Mouse (Mus musculus) ovary, postnatal 14 days (tissue): ENCODE measurements around the gene Cldnd2.
"Not testable (repeated sequence)": the region's sequence is repeated elsewhere in the genome, so short reads cannot be mapped to it uniquely, and the experiment has no call there.

Experiments used
- DNase-seq: peaks from one replicate; pipeline ENCODE4 v3.0.0; 2022; ENCODE audit warnings: low spot score

The Cldnd2 gene

GRCm38 (mm10) chr7:43440482-43440881, at the start of gene Cldnd2:
Gene Cldnd2, plus strand, starts transcription at chr7:43440782.
- DNase-seq, result no peak

GRCm38 (mm10) chr7:43392349-43393121, 48.0 kb upstream of the Cldnd2 start:
- no peak for DNase-seq

- DNase-seq, result no peak
Observed at GRCm38 (mm10) chr7:43399501-43399900, 41.1 kb upstream of the Cldnd2 start.

GRCm38 (mm10) chr7:43402718-43403117, 37.9 kb upstream of the Cldnd2 start:
- no peak for DNase-seq

GRCm38 (mm10) chr7:43407573-43407972, 33.0 kb upstream of the Cldnd2 start:
- DNase-seq, result no peak

- DNase-seq, result no peak
Observed at GRCm38 (mm10) chr7:43408131-43408553, 32.4 kb upstream of the Cldnd2 start, which contains the start of gene Siglecg. Gene Siglecg, plus strand, starts transcription at chr7:43408204.

GRCm38 (mm10) chr7:43409084-43409483, 31.5 kb upstream of the Cldnd2 start:
- no peak for DNase-seq

- DNase-seq, result not testable (repeated sequence)
Observed at GRCm38 (mm10) chr7:43411724-43412123, 28.9 kb upstream of the Cldnd2 start.

- no peak for DNase-seq
Observed at GRCm38 (mm10) chr7:43417298-43417697, 23.3 kb upstream of the Cldnd2 start.

GRCm38 (mm10) chr7:43422995-43423617, 17.5 kb upstream of the Cldnd2 start:
- peak; percentile 79 for DNase-seq

GRCm38 (mm10) chr7:43423991-43424625, 16.5 kb upstream of the Cldnd2 start:
- no peak for DNase-seq

GRCm38 (mm10) chr7:43427406-43427805, 13.2 kb upstream of the Cldnd2 start, which contains the start of gene Lim2:
Gene Lim2, plus strand, starts transcription at chr7:43427670.
- DNase-seq, result no peak

GRCm38 (mm10) chr7:43429500-43429899, 11.1 kb upstream of the Cldnd2 start:
- no peak for DNase-seq

- no peak for DNase-seq
Observed at GRCm38 (mm10) chr7:43432891-43433290, 7.7 kb upstream of the Cldnd2 start.

- no peak for DNase-seq
Observed at GRCm38 (mm10) chr7:43434676-43435075, 5.9 kb upstream of the Cldnd2 start.

- DNase-seq, result no peak
Observed at GRCm38 (mm10) chr7:43436341-43437255, 4.0 kb upstream of the Cldnd2 start, which contains the start of gene Nkg7. Gene Nkg7, plus strand, starts transcription at chr7:43437073.

GRCm38 (mm10) chr7:43438611-43439010, 2.0 kb upstream of the Cldnd2 start:
- DNase-seq, result no peak

GRCm38 (mm10) chr7:43441071-43441470, 489 bp downstream of the Cldnd2 start:
- no peak for DNase-seq

GRCm38 (mm10) chr7:43442684-43443083, 2.1 kb downstream of the Cldnd2 start:
- no peak for DNase-seq

GRCm38 (mm10) chr7:43443126-43443916, 2.7 kb downstream of the Cldnd2 start:
- peak; percentile 67 for DNase-seq

GRCm38 (mm10) chr7:43443917-43444293, 3.3 kb downstream of the Cldnd2 start, which contains the start of the genes Etfb and Gm45233:
Gene Etfb, plus strand, starts transcription at chr7:43444083.
Gene Gm45233, plus strand, starts transcription at chr7:43444128.
- peak; percentile 86 for DNase-seq
